Mouse (Mus musculus): ENCODE data around the gene Med26. TPM values are rescaled to one million over a fixed set of nuclear protein-coding genes. Genes with fewer than 3 reads are reported as not detected.

Med26 gene
- 11.9 and 12.2 TPM in 2 replicates for polyA plus RNA-seq (2015; fragmentation: Nextera tagmentation; extraction: Ambion mirVana)

DNA sequence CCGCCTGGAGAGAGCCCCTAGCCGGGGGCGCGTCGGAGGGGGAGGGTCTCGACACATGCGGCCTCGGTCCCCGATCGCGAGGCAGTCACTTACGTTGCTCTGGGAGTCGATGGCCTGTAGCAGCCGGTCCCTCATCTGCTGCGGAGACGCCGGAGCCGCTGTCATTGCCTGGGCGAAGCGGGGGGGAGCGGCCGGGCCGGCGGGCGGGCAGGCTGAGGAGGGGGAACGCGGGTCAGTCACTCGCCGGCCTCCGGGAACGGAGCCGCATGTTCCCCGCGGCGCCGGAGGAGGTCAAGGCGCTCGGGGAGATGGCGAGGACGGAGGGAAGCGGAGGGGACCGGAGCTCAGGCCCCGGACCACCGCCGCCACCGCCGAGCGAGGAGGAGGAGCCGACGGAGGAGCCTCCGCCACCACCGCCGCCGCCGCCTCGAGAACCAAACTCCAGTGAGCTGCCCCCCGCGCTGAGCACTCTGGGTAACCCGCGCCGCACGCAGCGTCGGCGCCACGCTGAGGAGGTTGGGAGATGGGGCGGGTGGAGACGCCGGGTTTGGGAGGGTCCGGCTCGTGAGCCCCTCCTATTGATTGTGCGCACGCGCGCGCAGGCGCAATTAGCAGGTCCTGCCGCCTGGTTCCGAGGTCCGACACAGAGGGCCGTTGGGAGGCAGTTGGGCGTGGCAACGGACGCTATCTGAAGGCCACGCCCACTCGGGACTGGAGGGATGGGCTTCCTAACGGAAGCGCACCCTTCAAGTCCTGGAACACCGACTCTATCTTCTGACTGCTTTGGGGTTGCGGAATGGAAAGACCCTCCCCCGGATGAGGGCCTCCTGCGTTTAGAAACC is at the start of gene Med26:
Gene Med26, minus strand, starts transcription at position 469 of the 842 bp plus-strand sequence.
- DNase-seq (ENCODE audit: low spot score) (peak; percentile 99), ATAC-seq (replicated peaks; ENCODE audit: low FRiP score, low read depth) (peak; percentile 96)
- H3K27ac ChIP-seq, result peak within 1 kb of the TSS; percentile 95
- H3K27me3 ChIP-seq (ENCODE audit: insufficient read depth, low read length), result no peaks in the 10 kb centered on the region
- WGBS, result under 1% methylated on average over 77 of the region's 92 CpGs
- peak within 1 kb of the TSS; percentile 99 for H3K9ac ChIP-seq (ENCODE audit: low read depth, low read length)
- no peaks in the 10 kb centered on the region for H3K9me3 ChIP-seq (replicated peaks; ENCODE audit: low read length)
- TF ChIP-seq CTCF (IDR thresholded peaks at IDR 0.05; ENCODE audit: low read depth), result peak; percentile 33
- peak within 1 kb of the TSS; percentile 96 for H3K4me3 ChIP-seq (replicated peaks; ENCODE audit: low read depth, low read length)
- H3K4me2 ChIP-seq (ENCODE audit: low read length), result peak within 1 kb of the TSS; percentile 93
- H3K36me3 ChIP-seq (ENCODE audit: insufficient read depth, low read length), result no peaks in the 10 kb centered on the region
- peaks cover 6% of the 10 kb centered on the region; the same call in 1 of the 2 replicates for H3K4me1 ChIP-seq (replicated peaks; ENCODE audit: insufficient read depth, low read length)

GRCm38 (mm10) chr8:72590198-72590597 is 42.1 kb upstream of the Med26 start:
- H3K4me2 ChIP-seq (ENCODE audit: low read length), result no peak overlapping the region
- H3K9me3 ChIP-seq (replicated peaks; ENCODE audit: low read length), result no peaks in the 10 kb centered on the region
- no peaks in the 10 kb centered on the region for H3K27me3 ChIP-seq (ENCODE audit: insufficient read depth, low read length)
- no peaks in the 10 kb centered on the region for H3K4me1 ChIP-seq (replicated peaks; ENCODE audit: insufficient read depth, low read length)
- H3K27ac ChIP-seq, result no peak overlapping the region
- no peaks in the 10 kb centered on the region for H3K36me3 ChIP-seq (ENCODE audit: insufficient read depth, low read length)
- no peak overlapping the region for H3K9ac ChIP-seq (ENCODE audit: low read depth, low read length)
- no peak overlapping the region for H3K4me3 ChIP-seq (replicated peaks; ENCODE audit: low read depth, low read length)
- peak; percentile 69 for TF ChIP-seq CTCF (IDR thresholded peaks at IDR 0.05; ENCODE audit: low read depth)
- WGBS, result 44% methylated on average over 2 of the region's 2 CpGs
- ATAC-seq (replicated peaks; ENCODE audit: low FRiP score, low read depth) (no peak), DNase-seq (ENCODE audit: low spot score) (peak; percentile 36)

DNA sequence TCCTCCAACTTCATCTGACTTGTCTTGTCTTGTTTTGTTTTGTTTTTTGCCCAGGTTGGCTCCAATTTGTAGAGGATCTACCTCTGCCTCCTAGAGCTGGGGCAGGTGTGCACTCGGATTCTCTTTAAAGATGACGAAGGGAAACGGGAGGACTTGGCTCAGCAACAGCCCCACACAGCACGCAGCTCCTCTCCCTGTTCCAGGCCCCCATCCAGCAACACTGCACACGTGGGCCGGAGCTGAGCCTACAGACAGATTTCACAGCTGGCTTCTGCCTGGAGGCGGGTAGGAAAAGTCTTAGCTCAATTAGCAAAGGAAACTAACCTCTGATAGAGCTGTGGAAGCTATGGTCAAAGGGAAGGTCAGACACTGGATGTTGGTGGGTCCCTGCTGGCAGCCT is 41.2 kb upstream of the Med26 start:
- WGBS, result 63% methylated on average over 7 of the region's 7 CpGs
- Histone ChIP-seq H3K4me2 (ENCODE audit: low read length) (no peak overlapping the region), H3K27ac (no peak overlapping the region), H3K36me3 (ENCODE audit: insufficient read depth, low read length) (no peaks in the 10 kb centered on the region), H3K4me3 (replicated peaks; ENCODE audit: low read depth, low read length) (no peak overlapping the region), H3K4me1 (replicated peaks; ENCODE audit: insufficient read depth, low read length) (no peaks in the 10 kb centered on the region), H3K27me3 (ENCODE audit: insufficient read depth, low read length) (no peaks in the 10 kb centered on the region), H3K9me3 (replicated peaks; ENCODE audit: low read length) (no peaks in the 10 kb centered on the region), H3K9ac (ENCODE audit: low read depth, low read length) (no peak overlapping the region)
- DNase-seq (ENCODE audit: low spot score) (no peak), ATAC-seq (replicated peaks; ENCODE audit: low FRiP score, low read depth) (no peak)
- TF ChIP-seq CTCF (IDR thresholded peaks at IDR 0.05; ENCODE audit: low read depth), result no peak

DNA sequence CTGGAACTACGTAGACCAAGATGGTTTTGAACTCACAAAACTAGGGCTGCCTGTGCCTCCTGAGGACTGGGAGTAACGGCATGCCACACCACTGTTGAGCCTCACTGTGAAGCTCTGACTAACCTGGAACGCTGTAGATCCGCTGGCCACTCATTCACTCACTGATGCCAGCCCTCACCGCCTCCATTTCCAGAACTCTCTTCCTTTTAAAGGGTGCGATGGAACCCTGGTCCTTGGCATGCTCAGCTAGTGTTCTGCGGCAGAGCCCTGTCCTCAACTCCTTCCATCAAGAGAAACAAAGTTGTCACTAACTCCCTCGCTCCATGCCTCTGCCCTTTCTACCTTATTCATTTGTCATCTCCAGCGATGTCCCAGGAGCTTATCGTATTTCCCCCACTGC is 40.8 kb upstream of the Med26 start:
- ATAC-seq (replicated peaks; ENCODE audit: low FRiP score, low read depth), result no peak
- H3K36me3 ChIP-seq (ENCODE audit: insufficient read depth, low read length), result no peaks in the 10 kb centered on the region

DNA sequence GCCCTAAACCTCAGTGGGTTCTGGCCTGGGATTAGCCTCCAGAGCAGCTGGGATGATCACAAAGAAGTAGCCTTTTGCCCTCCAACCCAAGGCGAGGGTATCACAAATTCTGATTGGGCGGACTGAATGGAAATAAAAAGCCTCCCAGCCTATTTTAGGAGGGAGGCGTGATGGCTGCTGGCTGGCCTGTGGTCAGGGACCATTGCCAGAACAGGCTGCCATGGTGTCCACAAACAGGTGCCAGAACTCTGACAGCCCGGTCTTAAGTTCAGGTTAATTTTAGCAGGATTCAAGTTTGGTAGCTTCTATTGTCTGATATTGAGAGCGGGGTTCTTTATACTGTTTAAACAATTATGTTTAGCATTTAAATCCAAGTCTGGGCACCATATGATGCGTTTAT is 39.7 kb upstream of the Med26 start:
- TF ChIP-seq CTCF (IDR thresholded peaks at IDR 0.05; ENCODE audit: low read depth), result no peak
- H3K27me3 ChIP-seq (ENCODE audit: insufficient read depth, low read length), result no peaks in the 10 kb centered on the region
- no peaks in the 10 kb centered on the region for H3K9me3 ChIP-seq (replicated peaks; ENCODE audit: low read length)
- ATAC-seq (replicated peaks; ENCODE audit: low FRiP score, low read depth) (no peak), DNase-seq (ENCODE audit: low spot score) (no peak)
- 63% methylated on average over 6 of the region's 6 CpGs for WGBS
- no peak overlapping the region for H3K27ac ChIP-seq
- no peak overlapping the region for H3K4me3 ChIP-seq (replicated peaks; ENCODE audit: low read depth, low read length)
- H3K36me3 ChIP-seq (ENCODE audit: insufficient read depth, low read length), result no peaks in the 10 kb centered on the region
- H3K4me2 ChIP-seq (ENCODE audit: low read length), result no peak overlapping the region
- no peak overlapping the region for H3K9ac ChIP-seq (ENCODE audit: low read depth, low read length)
- H3K4me1 ChIP-seq (replicated peaks; ENCODE audit: insufficient read depth, low read length), result no peaks in the 10 kb centered on the region

More for the DNA sequence above, 40.8 kb upstream of the Med26 start:
- no peak for TF ChIP-seq CTCF (IDR thresholded peaks at IDR 0.05; ENCODE audit: low read depth)
- no peaks in the 10 kb centered on the region for H3K9me3 ChIP-seq (replicated peaks; ENCODE audit: low read length)
- DNase-seq (ENCODE audit: low spot score), result no peak
- H3K4me2 ChIP-seq (ENCODE audit: low read length), result no peak overlapping the region
- H3K27me3 ChIP-seq (ENCODE audit: insufficient read depth, low read length), result no peaks in the 10 kb centered on the region
- H3K27ac ChIP-seq, result no peak overlapping the region
- no peak overlapping the region for H3K9ac ChIP-seq (ENCODE audit: low read depth, low read length)
- H3K4me3 ChIP-seq (replicated peaks; ENCODE audit: low read depth, low read length), result no peak overlapping the region
- 79% methylated on average over 10 of the region's 10 CpGs for WGBS
- no peaks in the 10 kb centered on the region for H3K4me1 ChIP-seq (replicated peaks; ENCODE audit: insufficient read depth, low read length)

- no peak overlapping the region for H3K4me3 ChIP-seq (replicated peaks; ENCODE audit: low read depth, low read length)
- ATAC-seq (replicated peaks; ENCODE audit: low FRiP score, low read depth) (no peak), DNase-seq (ENCODE audit: low spot score) (no peak)
- H3K27ac ChIP-seq, result no peak overlapping the region
- no peaks in the 10 kb centered on the region for H3K27me3 ChIP-seq (ENCODE audit: insufficient read depth, low read length)
- no peak overlapping the region for H3K9ac ChIP-seq (ENCODE audit: low read depth, low read length)
- no peaks in the 10 kb centered on the region for H3K9me3 ChIP-seq (replicated peaks; ENCODE audit: low read length)
- no peak for TF ChIP-seq CTCF (IDR thresholded peaks at IDR 0.05; ENCODE audit: low read depth)
- H3K4me1 ChIP-seq (replicated peaks; ENCODE audit: insufficient read depth, low read length), result no peaks in the 10 kb centered on the region
- 0 out of 2 replicates have a peak, but pooled peaks cover 3% of the 10 kb centered on the region for H3K36me3 ChIP-seq (ENCODE audit: insufficient read depth, low read length)
- WGBS, result 62% methylated on average over 6 of the region's 6 CpGs
- no peak overlapping the region for H3K4me2 ChIP-seq (ENCODE audit: low read length)
These were observed 36.3 kb upstream of the Med26 start for GRCm38 (mm10) chr8:72584390-72584789.
